Mouse (Mus musculus) erythroblast, adult 5-6 weeks (primary cell): ENCODE results near the gene Slc13a3. TPM values are rescaled to one million over a fixed set of nuclear protein-coding genes. Genes with fewer than 3 reads are reported as not detected.

Experiments used
- ATAC-seq: replicated peaks from 2 replicates; pipeline ENCODE4 v1.8.0; 2016; ENCODE audit warnings: moderate number of reproducible peaks, mild to moderate bottlenecking, moderate TSS enrichment, inconsistent platforms; ENCODE audit not compliant: poor library complexity, low FRiP score, severe bottlenecking
- total RNA-seq, 2 experiments: library from RNA; stranded (forward) in 1 of 2; stranded (reverse) in 1 of 2; fragments of 150-400 nt in 1 of 2; fragments of 200-764, 138-1000 nt in 1 of 2; gene quantifications; 2 replicates each; pipeline versions ENCODE4 v1.2.3 to v1.2.4; 2015 to 2017; ENCODE audit warnings: low replicate concordance in 2 of 2

Slc13a3 gene
- total RNA-seq, 2 experiments from 2014 or later = not detected

DNA sequence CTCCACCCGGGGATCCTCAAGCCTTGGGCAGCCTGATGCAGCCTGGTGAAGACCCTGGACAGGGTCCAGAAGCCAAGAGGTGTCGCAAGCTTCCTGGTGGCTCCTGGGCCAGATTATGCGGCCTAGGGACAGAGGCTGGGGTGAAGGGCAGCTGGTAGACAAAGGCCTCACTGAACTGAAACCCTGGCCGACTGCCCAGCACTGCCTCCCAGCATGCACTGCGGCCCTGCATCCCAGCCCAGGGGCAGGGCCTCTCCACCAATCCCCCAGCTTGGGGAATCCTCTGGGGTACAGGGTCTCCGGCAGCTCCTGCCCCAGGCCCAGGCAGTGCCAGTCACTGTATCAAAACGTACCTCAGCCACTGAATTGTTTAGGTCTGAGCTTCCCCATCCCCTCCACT lies 55.7 kb downstream of the Slc13a3 start:
- ATAC-seq = no peak

DNA sequence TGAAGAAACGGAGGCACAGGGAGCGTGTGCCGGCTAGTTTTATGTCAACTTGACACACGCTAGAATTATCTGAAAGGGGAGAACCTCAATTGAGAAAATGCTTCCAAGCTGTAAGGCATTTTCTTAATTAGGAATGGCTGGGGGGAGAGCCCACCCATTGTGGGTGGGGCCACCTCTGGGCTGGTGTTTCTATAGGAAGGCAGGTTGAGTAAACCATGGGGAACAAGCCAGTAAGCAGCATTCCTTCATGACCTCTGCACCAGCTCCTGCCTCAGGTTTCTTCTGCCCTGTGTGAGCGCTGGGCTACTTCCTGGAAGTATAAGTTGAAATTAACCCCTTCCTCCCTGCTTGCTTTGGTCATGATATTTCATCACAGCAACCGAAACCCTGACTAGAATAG lies 57.2 kb downstream of the Slc13a3 start:
- ATAC-seq = no peak

DNA sequence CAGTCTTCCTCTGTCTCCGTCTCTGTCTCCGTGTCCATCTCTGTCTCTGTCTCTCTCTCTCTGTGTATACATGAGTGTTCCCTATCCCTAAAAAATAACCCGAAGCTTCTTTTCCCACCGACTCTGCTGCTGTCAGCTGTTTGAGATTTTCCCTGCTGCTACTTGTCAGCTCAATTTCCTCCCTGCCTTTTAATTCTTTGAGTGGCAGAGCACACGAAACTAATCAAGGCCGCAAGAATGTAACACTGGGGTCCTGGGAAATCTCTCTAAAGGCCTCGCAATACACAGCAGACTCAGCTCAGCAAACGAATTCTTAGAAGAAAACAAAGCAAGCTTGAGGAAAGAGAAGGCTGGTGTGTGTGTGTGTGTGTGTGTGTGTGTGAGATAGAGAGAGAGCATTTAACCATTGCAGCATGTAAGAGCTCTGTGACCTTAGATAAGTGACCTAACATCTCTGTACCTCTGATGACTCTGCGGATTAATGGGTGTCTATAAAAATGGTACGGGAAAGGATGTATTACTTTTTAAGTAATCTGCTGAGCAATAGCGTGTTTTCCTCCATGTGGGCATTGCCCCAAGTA lies 57.8 kb downstream of the Slc13a3 start:
- no peak for ATAC-seq

DNA sequence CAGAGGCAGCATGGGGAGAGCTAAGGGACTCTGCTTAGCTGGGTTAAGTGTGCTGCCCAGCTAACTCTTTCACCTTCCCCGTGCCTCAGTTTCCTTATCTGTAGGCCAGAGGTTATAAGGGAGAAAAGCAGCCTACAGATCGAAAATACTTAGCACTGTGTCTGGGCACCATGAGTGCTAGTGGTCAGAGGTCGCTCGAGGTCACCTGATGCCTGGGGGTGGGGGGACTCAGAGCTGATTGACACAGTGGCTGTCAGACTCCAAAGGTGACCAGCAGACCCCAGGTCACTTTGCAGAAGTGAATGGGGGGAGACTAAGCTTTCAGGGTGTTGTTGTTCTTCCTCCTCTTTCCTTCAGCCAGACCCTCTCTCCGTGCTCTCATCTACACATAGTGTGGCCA lies 58.7 kb downstream of the Slc13a3 start:
- ATAC-seq = no peak

DNA sequence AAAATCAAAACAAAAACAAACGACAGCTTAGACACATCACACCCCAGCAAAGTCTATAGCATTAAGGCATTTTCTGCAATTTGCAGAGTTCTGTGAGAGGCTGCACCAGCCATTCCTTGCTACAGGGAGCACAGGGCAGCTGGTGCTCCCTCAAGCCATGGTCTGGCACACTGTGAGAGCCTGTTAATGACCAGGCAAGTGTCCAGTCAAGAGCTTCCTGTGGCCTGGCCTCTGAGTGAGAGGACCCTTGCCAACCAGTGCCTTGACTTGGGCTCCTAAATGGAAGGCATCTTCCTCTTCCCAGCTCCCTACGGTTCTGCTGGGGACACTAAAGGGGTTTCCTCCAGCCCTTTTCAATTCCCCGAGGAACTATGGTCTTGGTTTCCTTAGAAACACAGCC lies 59.1 kb downstream of the Slc13a3 start:
- ATAC-seq = no peak

DNA sequence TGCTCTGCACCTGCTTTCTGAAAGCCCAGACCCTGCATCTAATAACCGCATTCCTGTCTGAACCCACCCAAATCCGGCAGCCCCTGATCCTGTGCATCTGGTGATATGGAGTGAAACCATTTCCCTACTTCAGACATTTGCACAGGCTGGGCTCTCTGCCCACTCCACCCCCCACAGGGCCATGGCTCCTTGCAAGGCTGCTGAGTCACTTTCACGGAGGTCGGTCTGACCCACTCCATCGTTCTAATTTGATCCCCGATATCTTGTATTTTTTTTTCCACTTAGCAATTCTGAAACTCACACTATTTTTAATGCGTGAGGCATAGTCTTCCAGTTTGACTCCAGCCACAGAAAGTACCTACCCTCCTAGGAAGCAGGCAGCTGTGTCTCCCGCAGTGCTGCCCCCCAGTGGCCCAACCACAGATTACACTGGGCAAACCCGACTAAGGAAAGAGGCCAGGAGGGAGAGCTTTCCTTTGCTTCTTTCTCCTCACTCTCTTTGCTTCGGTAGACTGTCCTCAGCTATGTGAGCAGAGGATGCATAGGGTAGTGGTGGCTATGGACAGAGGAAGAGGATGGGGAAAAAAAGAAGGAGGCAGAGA lies 65.2 kb downstream of the Slc13a3 start:
- ATAC-seq = no peak

DNA sequence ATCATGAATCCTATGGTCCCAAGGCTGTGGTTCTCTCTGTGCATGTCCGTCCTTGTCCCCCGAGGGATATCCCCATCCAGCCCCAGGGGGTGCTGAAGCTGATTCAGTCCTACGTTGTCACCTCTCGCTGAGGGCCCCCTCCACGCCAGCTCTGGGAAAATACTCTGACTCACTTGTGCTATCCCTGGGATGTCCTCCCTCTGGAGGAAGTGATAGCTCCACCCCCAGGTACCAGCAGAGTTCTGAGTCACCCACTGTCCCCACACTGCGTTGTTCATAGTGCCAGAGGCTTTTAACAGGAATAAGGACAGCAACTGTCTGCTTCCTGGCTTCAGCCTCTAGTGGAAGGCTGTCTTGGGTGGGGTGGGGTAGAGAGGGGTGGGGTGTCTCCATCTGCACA lies 67.7 kb downstream of the Slc13a3 start:
- ATAC-seq = no peak

DNA sequence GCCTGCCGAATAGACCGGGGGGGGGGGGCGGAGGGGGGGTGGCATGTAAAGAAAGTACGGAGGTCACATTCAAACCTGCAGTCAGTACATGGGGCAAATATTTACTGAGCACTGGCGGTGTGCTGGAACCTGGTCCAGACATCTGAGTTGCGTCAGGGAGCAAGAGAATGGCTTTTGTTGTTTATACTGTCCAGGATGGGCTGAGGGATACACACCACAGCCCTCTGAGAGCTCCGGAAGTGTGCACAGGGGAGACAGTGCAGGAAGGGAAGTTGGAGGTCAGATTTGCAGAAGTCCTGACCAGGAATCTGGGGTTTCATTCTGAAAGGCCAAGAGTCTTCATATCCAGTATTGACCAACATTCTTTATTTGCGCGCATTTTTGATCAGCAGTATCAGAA lies 68.1 kb downstream of the Slc13a3 start:
- ATAC-seq = no peak

DNA sequence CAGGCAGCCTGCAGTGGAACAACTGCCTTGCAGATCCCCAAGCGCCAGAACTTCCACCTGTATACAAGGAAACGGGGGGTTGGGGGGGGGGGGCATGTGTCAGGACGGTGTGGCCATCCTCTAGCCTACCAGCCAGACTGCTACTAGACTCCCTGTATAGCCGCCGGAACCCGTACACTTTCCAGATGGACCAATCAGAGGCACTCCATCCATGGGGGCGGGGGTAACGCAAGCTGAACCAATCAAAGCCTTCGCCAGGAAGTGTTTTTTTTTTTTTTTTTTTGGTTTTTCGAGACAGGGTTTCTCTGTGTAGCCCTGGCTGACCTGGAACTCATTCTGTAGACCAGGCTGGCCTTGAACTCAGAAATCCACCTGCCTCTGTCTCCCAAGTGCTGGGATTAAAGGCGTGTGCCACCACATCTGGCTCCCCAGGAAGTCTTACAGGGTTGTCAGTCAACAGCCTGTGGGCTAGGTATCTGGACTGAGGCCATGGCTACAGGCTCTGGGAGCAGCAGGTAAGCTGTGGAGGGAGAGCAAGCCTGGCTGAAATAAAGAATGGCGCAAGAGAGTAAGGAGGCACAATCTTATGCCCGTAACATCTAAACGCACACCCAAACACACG lies 74.8 kb downstream of the Slc13a3 start:
- no peak for ATAC-seq

DNA sequence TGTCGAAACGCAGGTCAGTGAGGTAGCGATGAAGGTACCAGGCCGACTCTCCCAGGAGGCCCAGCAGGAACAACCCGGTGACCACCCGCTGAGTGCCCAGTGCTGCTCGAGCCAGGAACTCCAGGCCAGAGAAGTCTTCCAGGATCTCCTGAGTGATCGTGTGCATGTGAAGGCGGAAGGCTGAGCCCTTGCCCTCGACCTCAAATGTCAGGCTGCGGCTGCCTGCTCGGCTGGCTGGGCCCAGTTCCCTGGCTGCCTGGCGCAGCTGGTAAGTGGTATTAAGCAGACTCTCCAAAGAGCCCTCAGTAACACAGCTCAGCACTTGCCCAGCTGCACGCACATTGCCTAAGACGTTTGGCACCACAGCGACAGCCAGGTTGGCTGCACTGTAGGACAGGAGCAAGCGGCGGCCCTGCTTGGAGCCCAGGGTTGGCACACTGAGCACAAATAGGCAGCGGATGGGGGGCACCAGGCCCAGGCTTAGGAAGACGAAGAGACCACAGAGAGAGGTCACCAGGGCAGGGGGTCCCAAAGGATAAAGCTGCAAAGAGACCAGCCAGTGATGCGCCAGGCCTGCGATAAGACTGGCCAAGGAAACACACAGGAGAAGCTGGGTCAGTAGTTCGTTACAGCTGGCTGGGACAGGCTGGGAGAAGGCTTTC lies 75.4 kb downstream of the Slc13a3 start:
- no peak for ATAC-seq

DNA sequence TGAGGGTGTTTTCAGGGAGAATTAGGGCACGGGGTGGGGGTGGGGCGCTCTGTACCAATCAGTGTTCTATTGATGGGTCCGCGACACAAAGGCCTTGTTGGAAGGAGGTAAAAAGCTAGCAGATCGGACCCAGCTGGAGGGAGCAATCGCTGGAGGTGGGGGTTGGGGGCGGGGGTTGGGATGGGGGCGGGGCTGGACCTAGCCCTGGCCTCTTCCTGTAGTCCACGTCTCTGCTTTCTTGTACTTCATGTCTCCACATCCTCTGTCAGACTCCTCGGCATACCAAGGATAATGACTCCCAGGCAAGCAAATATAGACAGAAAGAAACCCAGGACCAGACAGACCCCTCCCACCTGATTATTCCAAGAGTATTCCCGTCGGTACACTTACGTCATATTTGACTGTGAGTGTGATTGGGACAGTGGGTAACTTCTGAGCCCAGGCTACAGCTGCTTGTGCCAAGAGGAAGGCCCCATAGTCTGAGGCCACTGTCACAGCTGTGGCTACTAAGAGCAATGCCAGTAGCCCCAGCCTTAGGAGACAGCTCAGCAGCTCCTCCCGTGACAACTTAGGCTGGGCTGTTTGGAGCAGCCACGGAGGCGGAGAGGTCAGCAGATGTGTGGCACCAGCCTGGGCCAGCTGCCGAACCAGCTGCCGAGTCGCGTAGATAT lies 76.1 kb downstream of the Slc13a3 start:
- ATAC-seq = no peak

DNA sequence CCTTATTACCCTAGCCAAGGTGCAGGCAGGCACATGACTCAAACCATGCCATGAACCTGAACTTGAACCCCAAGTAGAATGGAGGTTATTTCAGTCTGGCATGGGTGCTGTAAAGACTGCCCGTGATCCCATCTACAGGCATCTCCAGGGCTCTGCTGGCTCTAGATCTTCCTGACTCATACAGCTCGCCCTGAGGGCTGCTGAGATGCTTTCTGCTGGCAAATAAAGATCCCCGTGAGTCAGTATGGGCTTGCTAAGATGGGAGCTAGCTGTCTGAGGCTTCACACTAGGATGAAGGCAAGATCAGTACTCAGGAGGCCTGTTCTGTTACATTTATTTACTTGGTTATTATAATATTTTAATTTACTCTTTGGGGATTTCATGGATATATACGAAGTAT lies 80.9 kb downstream of the Slc13a3 start:
- no peak for ATAC-seq

DNA sequence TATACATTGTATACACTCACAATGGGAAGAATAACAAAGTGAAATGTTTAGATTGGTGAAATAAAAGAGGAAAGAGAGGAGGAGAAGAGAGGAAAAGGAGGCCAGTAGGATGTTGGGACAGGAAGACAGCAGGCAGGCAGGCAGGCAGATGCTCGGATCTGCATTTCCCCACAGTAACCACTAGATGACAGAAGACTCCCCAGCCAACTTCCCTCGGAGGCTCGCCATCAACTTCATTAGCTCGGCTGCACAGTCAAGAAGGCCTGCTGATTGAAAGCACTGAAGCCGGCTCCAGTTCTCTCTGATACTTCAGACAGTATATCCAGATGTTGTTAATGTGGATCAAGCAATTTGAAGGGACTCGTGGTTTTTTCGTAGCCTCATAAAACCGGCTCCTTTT lies 81.5 kb downstream of the Slc13a3 start:
- no peak for ATAC-seq

DNA sequence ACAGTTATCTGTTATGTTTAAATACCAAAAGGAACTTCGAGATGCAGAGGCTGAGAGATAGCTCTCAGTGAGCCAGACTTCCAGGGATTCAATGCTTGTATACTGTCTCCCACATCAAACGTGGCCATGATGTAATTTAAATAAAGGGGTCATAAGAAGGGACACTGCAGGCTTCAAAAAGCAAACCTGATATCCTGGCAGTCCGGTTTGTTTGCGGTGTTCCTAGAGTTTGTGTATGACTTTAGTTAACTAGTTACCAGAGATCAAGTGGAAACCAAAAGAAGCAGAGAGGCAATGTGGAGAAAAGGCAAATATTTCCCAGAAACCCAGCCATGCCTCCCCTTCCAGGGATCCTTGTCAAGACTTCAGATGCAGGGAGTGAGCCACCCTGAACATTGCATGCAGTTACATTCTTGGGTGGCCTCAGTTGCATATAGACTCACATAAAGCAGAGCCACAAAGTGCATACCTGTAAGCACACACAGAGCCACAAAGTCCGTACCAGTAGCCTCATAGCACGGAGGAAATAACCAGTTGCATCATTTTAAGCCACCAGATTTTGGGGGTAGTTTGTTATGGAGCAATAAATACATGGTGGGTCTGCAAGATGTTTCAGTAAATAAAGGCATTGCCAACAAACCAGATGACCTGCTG lies 83.6 kb downstream of the Slc13a3 start:
- ATAC-seq = no peak

DNA sequence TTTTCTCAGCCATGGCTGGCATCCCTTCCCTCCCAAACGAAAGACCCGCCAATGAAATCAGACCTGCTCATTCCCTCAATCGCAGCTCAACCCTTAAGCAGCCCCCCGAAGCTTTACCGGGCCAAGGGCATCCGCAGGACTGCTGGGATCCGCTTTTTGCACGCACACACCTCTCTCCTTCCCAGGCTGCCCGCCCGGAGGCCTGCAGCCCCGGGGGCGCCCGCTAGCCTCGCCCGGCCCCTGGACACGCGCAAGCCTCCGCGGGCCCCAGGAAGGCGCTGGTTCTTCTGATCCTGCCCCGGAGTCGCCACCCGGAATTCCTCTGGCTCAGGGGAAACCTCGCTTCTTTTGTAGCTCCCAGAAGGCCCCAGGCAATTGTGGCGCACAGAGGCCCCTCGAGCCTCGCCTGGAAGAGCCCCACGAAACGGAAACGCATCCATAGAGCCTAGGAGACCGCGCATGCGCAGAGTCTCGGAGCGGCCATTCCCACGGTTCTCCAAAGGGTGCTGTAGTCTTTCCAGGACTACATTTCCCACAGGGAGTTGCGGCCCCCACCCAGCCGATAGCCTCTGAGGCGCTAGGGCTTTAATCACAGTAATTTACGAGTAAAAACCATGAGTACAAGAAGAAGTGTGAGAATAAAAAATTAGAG lies 85.1 kb downstream of the Slc13a3 start, which contains the start of gene Zfp334:
TSS of gene Zfp334 (minus strand) at position 416 of the 652 bp plus-strand sequence.
- no peak for ATAC-seq

DNA sequence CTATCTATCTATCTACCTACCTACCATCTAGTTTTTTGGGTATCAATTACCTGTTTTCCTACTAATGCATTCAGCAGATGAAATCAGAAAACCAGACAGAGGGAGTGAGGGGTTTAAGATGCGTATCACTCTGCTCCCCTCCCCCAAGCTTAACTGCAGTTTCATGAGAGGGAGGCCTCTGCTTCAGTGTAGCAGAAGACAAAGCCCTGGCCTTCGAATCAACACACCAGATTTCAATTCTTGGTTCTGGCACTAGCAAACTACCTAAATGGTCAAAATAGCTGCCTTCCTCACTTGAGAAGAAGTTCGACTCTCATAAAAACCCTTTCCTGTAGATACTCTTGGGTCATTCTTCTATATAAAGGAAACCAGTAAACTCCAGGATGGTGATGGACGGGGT lies 85.7 kb downstream of the Slc13a3 start:
- no peak for ATAC-seq

DNA sequence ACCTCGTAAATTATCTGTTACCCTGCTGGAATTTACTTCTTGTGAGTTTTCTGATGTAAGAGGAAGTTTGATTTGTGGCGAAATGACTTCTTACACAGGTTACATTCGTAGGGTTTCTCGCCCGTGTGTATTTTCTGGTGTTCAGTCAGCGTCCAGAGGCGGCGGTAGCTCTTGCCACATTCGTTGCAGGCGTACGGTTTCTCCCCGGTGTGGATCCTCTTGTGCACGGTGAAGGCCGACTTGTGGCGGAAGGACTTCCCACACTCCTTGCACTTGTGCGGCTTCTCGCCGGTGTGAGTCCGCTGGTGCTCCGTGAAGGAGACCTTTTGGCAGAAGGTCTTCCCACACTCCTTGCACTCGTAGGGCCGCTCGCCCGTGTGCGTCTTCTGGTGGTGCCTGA lies 93.0 kb downstream of the Slc13a3 start:
- no peak for ATAC-seq

DNA sequence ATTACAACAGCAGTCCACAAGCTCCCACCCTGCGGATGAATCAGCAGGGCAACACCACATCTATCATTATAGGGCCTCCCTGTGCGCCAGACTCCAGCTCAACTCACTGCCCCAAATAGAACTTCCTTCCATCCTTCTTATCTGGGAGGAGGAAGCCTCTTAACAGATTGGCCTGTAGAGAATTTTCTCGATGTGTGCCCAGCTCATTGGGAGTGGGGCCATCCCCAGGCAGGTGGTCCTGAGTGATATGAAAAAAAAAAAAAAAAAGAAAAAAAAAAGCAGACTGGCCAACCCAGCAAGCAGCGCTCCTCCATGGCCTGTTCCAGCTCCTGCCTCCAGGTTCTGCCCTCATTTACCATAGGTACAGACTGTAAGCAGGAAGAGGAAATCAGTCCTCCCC lies 97.0 kb downstream of the Slc13a3 start:
- no peak for ATAC-seq

DNA sequence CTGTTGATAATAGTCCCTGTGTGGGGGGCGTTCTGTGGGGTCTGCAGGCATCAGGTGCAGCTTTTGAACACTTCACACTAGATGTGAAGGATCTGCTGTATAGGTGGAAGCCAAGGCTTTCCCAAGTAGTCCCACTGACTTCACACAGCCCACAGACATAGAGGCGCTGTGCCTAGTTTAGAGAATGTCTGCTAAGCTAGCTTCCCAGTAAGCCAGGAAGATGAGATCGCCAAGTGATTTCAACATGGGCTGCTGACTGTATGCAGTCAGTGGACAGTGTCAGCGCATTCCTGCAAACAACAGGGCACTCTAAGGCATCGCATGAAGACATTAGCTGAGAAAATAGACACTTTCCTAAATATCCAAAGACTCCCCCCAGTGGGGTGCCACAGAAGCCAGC lies 97.6 kb downstream of the Slc13a3 start:
- no peak for ATAC-seq

DNA sequence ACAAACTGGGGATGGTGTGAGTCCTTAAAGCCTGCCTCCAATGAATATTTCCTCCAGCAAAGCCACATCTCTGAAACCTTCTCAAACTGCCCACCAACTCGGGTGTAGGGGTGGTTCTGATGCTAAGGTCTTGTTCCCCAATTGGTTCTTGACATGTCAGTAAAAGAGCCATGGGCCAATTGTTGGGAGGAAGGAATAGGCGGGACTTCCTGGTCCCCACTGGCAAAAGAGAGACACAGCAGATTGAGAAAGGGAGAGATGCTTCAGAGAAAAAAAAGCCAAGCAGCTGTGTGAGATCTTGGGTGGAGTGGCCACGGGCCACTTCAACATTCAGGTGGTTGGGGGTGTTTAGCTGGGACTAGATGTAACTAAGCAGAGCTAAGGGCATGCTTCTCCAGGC lies 102.0 kb downstream of the Slc13a3 start:
- ATAC-seq = no peak
